Mouse (Mus musculus) embryo, embryonic 10 days (tissue): ENCODE measurements at regions not wholly inside any gene's neighbourhood (a gene's known extent, or its start where the extent isn't known, plus 50 kb on each side); places are given as distances from the start of the nearest gene placed in this dataset.
A peak's percentile ranks its signal among the peaks of the same experiment; 100 is the strongest.

ENCODE experiments used
- DNase-seq: peaks from one replicate; pipeline ENCODE4 v3.0.0-alpha.2; 2015; ENCODE audit warnings: low spot score

DNA sequence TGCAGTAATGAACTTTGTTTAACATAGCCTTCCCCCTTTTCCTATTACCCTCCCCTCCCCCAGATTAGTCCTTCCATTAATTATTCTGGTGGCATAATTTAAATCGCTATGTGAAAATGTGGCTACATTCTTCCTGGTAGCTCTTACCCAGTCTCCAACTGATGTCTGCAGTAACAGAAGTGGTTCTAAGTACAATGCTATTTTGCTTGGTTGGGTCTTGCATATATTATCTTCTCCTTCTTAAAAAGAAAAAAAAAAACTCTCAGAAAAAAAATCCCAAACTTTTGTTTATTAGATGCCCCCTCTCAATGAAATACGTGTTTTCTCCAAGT, 223.7 kb downstream of the Usp25 start:
- DNase-seq: no peak

DNA sequence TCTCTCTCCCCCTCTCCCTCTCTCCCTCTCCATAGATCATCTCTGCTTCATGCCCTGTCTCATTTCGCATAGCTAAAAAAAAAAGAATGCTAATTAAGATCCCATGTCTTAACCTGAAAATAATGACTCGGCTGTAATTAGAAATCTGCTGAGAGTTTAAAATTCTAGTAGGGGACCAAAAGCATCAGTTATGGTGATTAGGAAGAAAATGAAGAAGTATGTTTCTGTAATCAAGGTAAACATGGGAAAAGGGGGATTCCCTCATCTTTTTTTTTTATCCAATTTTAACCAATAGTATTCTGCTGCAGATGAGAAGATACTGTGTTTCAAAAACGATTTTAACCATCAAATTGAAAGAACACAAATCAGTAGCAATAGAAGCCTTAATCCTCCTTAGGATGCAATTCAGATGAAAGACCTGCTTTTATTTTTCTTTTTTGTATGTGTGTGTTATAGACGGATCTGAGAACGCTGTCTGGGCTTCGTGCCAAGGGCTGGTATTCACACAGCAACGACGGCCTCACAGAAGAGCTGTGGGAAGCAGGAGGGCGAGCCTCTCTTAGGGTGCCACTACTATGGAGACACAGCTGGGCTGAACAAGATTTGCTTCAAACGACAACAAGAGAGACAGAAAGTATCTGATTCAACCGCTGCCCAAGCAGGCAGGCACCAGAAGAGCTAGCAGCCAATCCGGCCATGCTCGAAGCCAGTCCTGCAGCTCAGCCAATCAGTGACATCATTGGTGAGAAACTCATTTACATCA, 223.2 kb downstream of the Usp25 start:
- DNase-seq: peak; percentile 16

- DNase-seq: no peak
Observed at GRCm38 (mm10) chr16:77236021-77236420, 222.5 kb downstream of the Usp25 start.

DNA sequence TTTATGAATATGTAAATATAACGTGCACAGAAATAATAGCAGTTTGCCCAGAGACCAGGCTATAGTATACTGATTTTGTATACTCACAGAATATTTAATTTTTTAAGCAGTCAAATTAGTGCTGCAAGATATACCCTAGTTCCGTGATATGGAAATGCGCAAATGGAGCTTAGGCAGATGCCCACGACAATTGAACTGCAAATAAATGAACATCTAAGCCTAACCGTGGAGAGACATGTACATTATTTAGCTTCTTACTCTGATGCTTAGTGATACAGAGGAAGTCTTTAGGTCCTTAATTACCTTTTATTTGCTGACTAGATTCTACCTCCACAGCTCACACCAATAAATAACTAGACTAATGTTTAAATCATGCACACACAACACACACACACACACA, 221.9 kb downstream of the Usp25 start:
- DNase-seq: no peak
